Mouse (Mus musculus) E14TG2a.4 (cell line): ENCODE data around the gene Gm20388.

Experiments used
- CTCF ChIP-seq: conservative IDR thresholded peaks from 2 replicates; pipeline ENCODE4 v1.5.1; 2014; ENCODE audit warnings: low read length
- NANOG ChIP-seq: IDR thresholded peaks from 2 replicates; pipeline ENCODE4 v1.6.1; 2014; ENCODE audit warnings: borderline replicate concordance, low read length, mixed read lengths
- POU5F1 ChIP-seq: IDR thresholded peaks from 2 replicates; pipeline ENCODE4 v1.6.1; 2014; ENCODE audit warnings: low read length, borderline replicate concordance

DNA sequence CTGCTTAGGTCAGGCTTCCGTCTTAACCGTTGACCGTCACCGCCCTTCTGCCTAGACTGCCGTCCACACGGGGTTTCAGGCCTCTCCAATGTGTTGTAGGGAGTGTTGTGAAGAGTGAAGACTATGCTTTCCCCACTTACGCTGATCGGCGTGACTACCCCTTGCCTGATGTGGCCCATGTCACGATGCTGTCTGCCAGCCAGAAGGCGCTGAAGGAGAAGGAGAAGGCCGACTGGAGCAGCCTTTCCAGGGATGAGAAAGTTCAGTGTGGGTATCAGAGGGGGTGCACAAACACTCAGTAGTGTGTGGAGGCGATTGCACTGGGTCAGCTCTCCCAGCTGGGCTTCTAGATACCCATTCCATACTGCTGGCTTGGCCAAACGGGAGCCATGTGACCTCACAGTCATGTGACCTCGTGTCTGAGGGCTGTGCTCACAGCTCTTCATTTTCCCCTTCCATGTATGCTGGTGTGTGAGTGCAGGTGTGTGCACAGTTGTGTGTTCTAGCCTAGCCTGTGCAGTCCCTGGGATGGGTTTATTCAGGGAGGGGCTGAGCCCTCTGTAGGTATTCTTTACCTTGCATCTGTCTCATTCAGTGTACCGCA is 762.1 kb downstream of the Gm20388 start:
- no peak for TF ChIP-seq CTCF
- TF ChIP-seq NANOG: no peak
- TF ChIP-seq POU5F1: no peak
